Mouse (Mus musculus) layer of hippocampus, adult 9-11 months (tissue): ENCODE measurements around the gene Gm49352.
"Not testable (repeated sequence)": the region's sequence is repeated elsewhere in the genome, so short reads cannot be mapped to it uniquely, and the experiment has no call there.

Experiments used
- DNase-seq: peaks from one replicate; pipeline ENCODE4 v3.0.0; 2022

Gene Gm49352

DNA sequence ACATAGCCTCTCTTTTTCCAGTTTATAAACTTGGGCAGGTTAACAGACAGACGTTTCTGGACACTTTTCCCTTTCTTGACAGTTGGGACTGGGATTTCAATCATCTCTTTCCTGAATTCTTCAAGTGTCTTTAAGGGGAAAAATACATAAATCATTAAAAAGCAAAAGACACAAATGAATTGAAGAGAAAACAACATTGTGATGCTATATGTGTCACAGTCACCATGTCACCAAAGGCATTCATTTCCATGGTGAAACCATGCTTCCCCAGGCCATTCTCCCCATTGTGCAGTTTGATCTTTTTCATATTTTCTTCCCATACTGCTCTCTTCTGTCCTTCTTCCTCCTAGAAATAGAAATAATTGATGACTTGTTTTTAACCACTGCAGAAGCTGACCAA is at the start of gene Gm49352:
Gm49352 (minus strand) TSS at position 101 of the 400 bp plus-strand sequence.
- DNase-seq = not testable (repeated sequence)

DNA sequence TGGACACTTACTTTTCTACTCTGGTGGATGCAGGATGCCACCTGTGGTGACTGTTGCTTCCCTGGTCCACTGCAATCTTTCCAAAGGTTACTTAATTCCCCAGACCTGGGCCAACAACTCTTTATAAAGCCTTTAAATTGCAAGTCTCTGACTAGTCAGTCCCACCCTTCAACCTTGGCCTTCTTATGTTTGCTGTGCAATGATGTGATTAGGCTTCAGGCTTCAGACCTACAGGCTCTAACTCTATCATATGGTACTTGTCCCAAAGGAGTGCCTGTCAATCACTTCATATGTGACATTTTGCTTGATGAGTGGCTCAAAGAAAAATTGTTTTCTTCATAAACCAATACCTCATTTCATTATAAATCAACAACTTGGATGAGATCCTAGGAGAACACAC is 2.1 kb upstream of the Gm49352 start, which contains the start of gene Cts3:
Cts3 (minus strand) TSS at position 101 of the 400 bp plus-strand sequence.
- DNase-seq = no peak

DNA sequence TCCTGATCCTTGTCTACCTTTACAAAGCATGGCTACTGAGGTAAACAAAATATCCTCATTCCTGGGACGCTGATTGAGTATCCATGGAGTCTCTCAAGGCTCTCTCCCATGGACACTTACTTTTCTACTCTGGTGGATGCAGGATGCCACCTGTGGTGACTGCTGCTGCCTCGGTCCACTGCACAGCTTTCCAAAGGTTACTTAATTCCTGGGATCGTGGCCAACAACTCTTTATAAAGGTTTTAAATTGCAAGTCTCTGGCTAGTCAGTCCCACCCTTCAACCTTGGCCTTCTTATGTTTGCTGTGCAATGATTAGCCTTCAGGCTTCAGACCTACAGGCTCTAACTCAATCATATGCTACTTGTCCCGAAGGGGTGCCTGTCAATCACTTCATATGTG is 26.3 kb downstream of the Gm49352 start, which contains the start of gene Ctsm:
Ctsm (minus strand) TSS at position 209 of the 400 bp plus-strand sequence.
- no peak for DNase-seq
